Mouse (Mus musculus): ENCODE measurements around the gene Slit1. TPM values are rescaled to one million over a fixed set of nuclear protein-coding genes. Genes with fewer than 3 reads are reported as not detected.

Slit1 gene
- 0.13 and 0.26 TPM in 2 replicates for polyA plus RNA-seq (2015; fragmentation: Nextera tagmentation; extraction: Ambion mirVana)

GRCm38 (mm10) chr19:41743396-41743795 lies at the start of gene Slit1:
Slit1 (minus strand) TSS chr19:41743665.
- Histone ChIP-seq H3K4me1 (ENCODE audit: control insufficient read depth, low read depth, low read length) (peaks cover 9% of the 10 kb centered on the region), H3K36me3 (ENCODE audit: control insufficient read depth, insufficient read depth) (no peaks in the 10 kb centered on the region), H3K4me2 (ENCODE audit: low read depth, low read length) (peak within 1 kb of the TSS; percentile 17), H3K27ac (ENCODE audit: low read length) (no peak within 1 kb of the TSS), H3K9me3 (replicated peaks; ENCODE audit: control insufficient read depth, low read length) (no peaks in the 10 kb centered on the region), H3K4me3 (ENCODE audit: low read depth, low read length) (peak within 1 kb of the TSS; percentile 11; the same call in 1 of the 2 replicates), H3K27me3 (ENCODE audit: control insufficient read depth, insufficient read depth, low read depth, low read length) (peaks cover 47% of the 10 kb centered on the region), H3K9ac (ENCODE audit: low read depth, low read length) (no peak within 1 kb of the TSS)
- under 1% methylated on average over 44 of the region's 44 CpGs for WGBS (ENCODE audit: insufficient replicate concordance)
- no peak for ATAC-seq (ENCODE audit: low read depth)

- no peak for ATAC-seq (ENCODE audit: low read depth)
- H3K27me3 ChIP-seq (ENCODE audit: control insufficient read depth, insufficient read depth, low read depth, low read length), result no peaks in the 10 kb centered on the region
- H3K36me3 ChIP-seq (ENCODE audit: control insufficient read depth, insufficient read depth), result peaks cover 14% of the 10 kb centered on the region
- no peak overlapping the region for H3K4me2 ChIP-seq (ENCODE audit: low read depth, low read length)
- no peak overlapping the region for H3K27ac ChIP-seq (ENCODE audit: low read length)
- no peaks in the 10 kb centered on the region for H3K9me3 ChIP-seq (replicated peaks; ENCODE audit: control insufficient read depth, low read length)
- H3K4me3 ChIP-seq (ENCODE audit: low read depth, low read length), result no peak overlapping the region
- peaks cover 23% of the 10 kb centered on the region for H3K4me1 ChIP-seq (ENCODE audit: control insufficient read depth, low read depth, low read length)
- 31% methylated on average over 1 of the region's 1 CpGs for WGBS (ENCODE audit: insufficient replicate concordance)
- H3K9ac ChIP-seq (ENCODE audit: low read depth, low read length), result no peak overlapping the region
These were observed 49.5 kb upstream of the Slit1 start for GRCm38 (mm10) chr19:41792934-41793486.

GRCm38 (mm10) chr19:41791384-41791783 lies 47.9 kb upstream of the Slit1 start:
- 81% methylated on average over 2 of the region's 2 CpGs for WGBS (ENCODE audit: insufficient replicate concordance)
- no peak for ATAC-seq (ENCODE audit: low read depth)
- no peaks in the 10 kb centered on the region for H3K9me3 ChIP-seq (replicated peaks; ENCODE audit: control insufficient read depth, low read length)
- no peak overlapping the region for H3K27ac ChIP-seq (ENCODE audit: low read length)
- H3K4me1 ChIP-seq (ENCODE audit: control insufficient read depth, low read depth, low read length), result peaks cover 16% of the 10 kb centered on the region
- no peak overlapping the region for H3K9ac ChIP-seq (ENCODE audit: low read depth, low read length)
- H3K27me3 ChIP-seq (ENCODE audit: control insufficient read depth, insufficient read depth, low read depth, low read length), result no peaks in the 10 kb centered on the region
- H3K4me3 ChIP-seq (ENCODE audit: low read depth, low read length), result no peak overlapping the region
- H3K4me2 ChIP-seq (ENCODE audit: low read depth, low read length), result no peak overlapping the region
- peaks cover 21% of the 10 kb centered on the region for H3K36me3 ChIP-seq (ENCODE audit: control insufficient read depth, insufficient read depth)

GRCm38 (mm10) chr19:41789110-41789961 lies 45.9 kb upstream of the Slit1 start:
- Histone ChIP-seq H3K9ac (ENCODE audit: low read depth, low read length) (no peak overlapping the region), H3K4me1 (ENCODE audit: control insufficient read depth, low read depth, low read length) (peaks cover 7% of the 10 kb centered on the region), H3K4me2 (ENCODE audit: low read depth, low read length) (no peak overlapping the region), H3K27me3 (ENCODE audit: control insufficient read depth, insufficient read depth, low read depth, low read length) (no peaks in the 10 kb centered on the region), H3K9me3 (replicated peaks; ENCODE audit: control insufficient read depth, low read length) (no peaks in the 10 kb centered on the region), H3K36me3 (ENCODE audit: control insufficient read depth, insufficient read depth) (peaks cover 37% of the 10 kb centered on the region), H3K27ac (ENCODE audit: low read length) (no peak overlapping the region), H3K4me3 (ENCODE audit: low read depth, low read length) (no peak overlapping the region)
- WGBS (ENCODE audit: insufficient replicate concordance), result 72% methylated on average over 10 of the region's 10 CpGs
- no peak for ATAC-seq (ENCODE audit: low read depth)

- Histone ChIP-seq H3K27me3 (ENCODE audit: control insufficient read depth, insufficient read depth, low read depth, low read length) (no peaks in the 10 kb centered on the region), H3K4me2 (ENCODE audit: low read depth, low read length) (no peak overlapping the region), H3K36me3 (ENCODE audit: control insufficient read depth, insufficient read depth) (peaks cover 46% of the 10 kb centered on the region), H3K4me3 (ENCODE audit: low read depth, low read length) (no peak overlapping the region), H3K4me1 (ENCODE audit: control insufficient read depth, low read depth, low read length) (no peaks in the 10 kb centered on the region), H3K27ac (ENCODE audit: low read length) (no peak overlapping the region), H3K9me3 (replicated peaks; ENCODE audit: control insufficient read depth, low read length) (no peaks in the 10 kb centered on the region), H3K9ac (ENCODE audit: low read depth, low read length) (no peak overlapping the region)
- no peak for ATAC-seq (ENCODE audit: low read depth)
- 75% methylated on average over 1 of the region's 1 CpGs for WGBS (ENCODE audit: insufficient replicate concordance)
These were observed 43.4 kb upstream of the Slit1 start for GRCm38 (mm10) chr19:41786896-41787295.

- no peak overlapping the region for H3K27ac ChIP-seq (ENCODE audit: low read length)
- no peak overlapping the region for H3K9ac ChIP-seq (ENCODE audit: low read depth, low read length)
- no peak for ATAC-seq (ENCODE audit: low read depth)
- no peak overlapping the region for H3K4me2 ChIP-seq (ENCODE audit: low read depth, low read length)
- no peaks in the 10 kb centered on the region for H3K9me3 ChIP-seq (replicated peaks; ENCODE audit: control insufficient read depth, low read length)
- 79% methylated on average over 6 of the region's 6 CpGs for WGBS (ENCODE audit: insufficient replicate concordance)
- no peak overlapping the region for H3K4me3 ChIP-seq (ENCODE audit: low read depth, low read length)
- no peaks in the 10 kb centered on the region for H3K4me1 ChIP-seq (ENCODE audit: control insufficient read depth, low read depth, low read length)
- H3K27me3 ChIP-seq (ENCODE audit: control insufficient read depth, insufficient read depth, low read depth, low read length), result no peaks in the 10 kb centered on the region
- peaks cover 67% of the 10 kb centered on the region for H3K36me3 ChIP-seq (ENCODE audit: control insufficient read depth, insufficient read depth)
These were observed 34.0 kb upstream of the Slit1 start for GRCm38 (mm10) chr19:41777514-41777913.

- H3K36me3 ChIP-seq (ENCODE audit: control insufficient read depth, insufficient read depth), result peaks cover 48% of the 10 kb centered on the region
These were observed 25.2 kb upstream of the Slit1 start for GRCm38 (mm10) chr19:41768711-41769110.

GRCm38 (mm10) chr19:41766628-41767027 lies 23.2 kb upstream of the Slit1 start:
- H3K9me3 ChIP-seq (replicated peaks; ENCODE audit: control insufficient read depth, low read length), result no peaks in the 10 kb centered on the region
- no peak overlapping the region for H3K9ac ChIP-seq (ENCODE audit: low read depth, low read length)
- H3K4me3 ChIP-seq (ENCODE audit: low read depth, low read length), result no peak overlapping the region
- H3K4me1 ChIP-seq (ENCODE audit: control insufficient read depth, low read depth, low read length), result no peaks in the 10 kb centered on the region
- WGBS (ENCODE audit: insufficient replicate concordance), result 90% methylated on average over 5 of the region's 5 CpGs
- H3K27ac ChIP-seq (ENCODE audit: low read length), result no peak overlapping the region
- peaks cover 34% of the 10 kb centered on the region for H3K36me3 ChIP-seq (ENCODE audit: control insufficient read depth, insufficient read depth)
- H3K4me2 ChIP-seq (ENCODE audit: low read depth, low read length), result no peak overlapping the region
- no peak for ATAC-seq (ENCODE audit: low read depth)
- H3K27me3 ChIP-seq (ENCODE audit: control insufficient read depth, insufficient read depth, low read depth, low read length), result no peaks in the 10 kb centered on the region

More at GRCm38 (mm10) chr19:41768711-41769110, 25.2 kb upstream of the Slit1 start:
- no peak overlapping the region for H3K9ac ChIP-seq (ENCODE audit: low read depth, low read length)
- no peaks in the 10 kb centered on the region for H3K4me1 ChIP-seq (ENCODE audit: control insufficient read depth, low read depth, low read length)
- no peaks in the 10 kb centered on the region for H3K27me3 ChIP-seq (ENCODE audit: control insufficient read depth, insufficient read depth, low read depth, low read length)
- H3K4me2 ChIP-seq (ENCODE audit: low read depth, low read length), result no peak overlapping the region
- no peak overlapping the region for H3K4me3 ChIP-seq (ENCODE audit: low read depth, low read length)
- no peak overlapping the region for H3K27ac ChIP-seq (ENCODE audit: low read length)
- ATAC-seq (ENCODE audit: low read depth), result no peak
- H3K9me3 ChIP-seq (replicated peaks; ENCODE audit: control insufficient read depth, low read length), result no peaks in the 10 kb centered on the region
- 84% methylated on average over 7 of the region's 7 CpGs for WGBS (ENCODE audit: insufficient replicate concordance)
